In the genomic region with DNA sequence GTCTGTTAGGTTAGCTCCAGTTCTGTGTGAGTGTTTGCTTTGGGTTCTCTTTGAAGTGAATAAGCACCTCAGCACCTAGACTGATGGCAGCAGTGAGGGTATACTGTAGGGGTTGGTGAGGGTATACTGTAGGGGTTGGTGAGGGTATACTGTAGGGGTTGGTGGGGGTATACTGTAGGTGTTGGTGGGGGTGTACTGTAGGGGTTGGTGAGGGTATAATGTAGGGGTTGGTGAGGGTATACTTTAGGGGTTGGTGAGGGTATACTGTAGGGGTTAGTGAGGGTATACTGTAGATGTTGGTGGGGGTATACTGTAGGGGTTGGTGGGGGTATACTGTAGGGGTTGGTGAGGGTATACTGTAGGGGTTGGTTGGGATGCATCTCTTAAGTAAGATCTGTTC, we compare ENCODE assay signal across 20 mouse cellular contexts.
DNase-seq lines count a peak whose midpoint lies in the region; ATAC-seq and TF ChIP-seq lines count a peak whose summit lies in the region.
"Had no signal": no experiment of that assay in that cellular context is flagged by ENCODE, and none has a peak within 500 bp of the region (broad histone marks: within the 10 kb centered on the region; RNA-seq: fewer than 3 reads in every experiment).

No protein-coding gene starts in this region.

- H3K9me3 ChIP-seq in forebrain, embryonic 16.5 days (ENCODE audit: control insufficient read depth, low read length), result no peaks in the 10 kb centered on the region
- no peaks in the 10 kb centered on the region for H3K9me3 ChIP-seq in forebrain, postnatal 0 days (ENCODE audit: low read length)
- H3K9me3 ChIP-seq in hindbrain, embryonic 14.5 days (ENCODE audit: control insufficient read depth, low read length), result no peaks in the 10 kb centered on the region
- no peaks in the 10 kb centered on the region for H3K9me3 ChIP-seq in hindbrain, embryonic 12.5 days (replicated peaks)
- no peaks in the 10 kb centered on the region for H3K9me3 ChIP-seq in midbrain, embryonic 16.5 days (replicated peaks; ENCODE audit: control insufficient read depth, low read length, poor library complexity, severe bottlenecking)
- no peaks in the 10 kb centered on the region for H3K9me3 ChIP-seq in midbrain, embryonic 14.5 days (ENCODE audit: control insufficient read depth, low read length)
- H3K9me3 ChIP-seq: embryonic facial prominence, embryonic 13.5 days; forebrain, embryonic 12.5 days; heart, embryonic 12.5 days; hindbrain, embryonic 10.5 days; intestine, embryonic 15.5 days had no signal

- no peak for TF ChIP-seq CTCF in forebrain, postnatal 0 days (IDR thresholded peaks at IDR 0.05; ENCODE audit: low read depth)

- H3K4me2 ChIP-seq in forebrain, embryonic 16.5 days (ENCODE audit: low read length), result no peak overlapping the region
- H3K4me2 ChIP-seq in forebrain, postnatal 0 days (ENCODE audit: low read depth), result no peak overlapping the region
- H3K4me2 ChIP-seq in hindbrain, embryonic 14.5 days (replicated peaks), result no peak overlapping the region
- no peak overlapping the region for H3K4me2 ChIP-seq in hindbrain, embryonic 12.5 days (replicated peaks)
- no peak overlapping the region for H3K4me2 ChIP-seq in midbrain, embryonic 16.5 days (ENCODE audit: low read length)
- H3K4me2 ChIP-seq in midbrain, embryonic 14.5 days (ENCODE audit: low read length), result no peak overlapping the region
- H3K4me2 ChIP-seq: embryonic facial prominence, embryonic 13.5 days; forebrain, embryonic 12.5 days; heart, embryonic 12.5 days; intestine, embryonic 15.5 days had no signal

- no peaks in the 10 kb centered on the region for H3K27me3 ChIP-seq in forebrain, embryonic 16.5 days (replicated peaks; ENCODE audit: control insufficient read depth, insufficient read depth, low read length)
- H3K27me3 ChIP-seq in forebrain, postnatal 0 days (ENCODE audit: insufficient read depth, low read length), result no peaks in the 10 kb centered on the region
- H3K27me3 ChIP-seq in hindbrain, embryonic 14.5 days (ENCODE audit: control insufficient read depth, insufficient read depth, low read length), result no peaks in the 10 kb centered on the region
- no peaks in the 10 kb centered on the region for H3K27me3 ChIP-seq in hindbrain, embryonic 12.5 days
- no peaks in the 10 kb centered on the region for H3K27me3 ChIP-seq in midbrain, embryonic 16.5 days (ENCODE audit: control insufficient read depth, insufficient read depth, low read depth, low read length)
- no peaks in the 10 kb centered on the region for H3K27me3 ChIP-seq in midbrain, embryonic 14.5 days (ENCODE audit: control insufficient read depth, insufficient read depth, low read length)
- H3K27me3 ChIP-seq: CH12.LX; embryonic facial prominence, embryonic 13.5 days; forebrain, embryonic 12.5 days; heart, embryonic 12.5 days; intestine, embryonic 15.5 days; Patski had no signal

- no peaks in the 10 kb centered on the region for H3K36me3 ChIP-seq in forebrain, embryonic 16.5 days (ENCODE audit: control insufficient read depth, insufficient read depth)
- H3K36me3 ChIP-seq in forebrain, postnatal 0 days (ENCODE audit: insufficient read depth), result no peaks in the 10 kb centered on the region
- no peaks in the 10 kb centered on the region for H3K36me3 ChIP-seq in hindbrain, embryonic 14.5 days (replicated peaks; ENCODE audit: control insufficient read depth, insufficient read depth)
- H3K36me3 ChIP-seq in hindbrain, embryonic 12.5 days, result no peaks in the 10 kb centered on the region
- H3K36me3 ChIP-seq in midbrain, embryonic 16.5 days (ENCODE audit: control insufficient read depth, insufficient read depth, low read length), result no peaks in the 10 kb centered on the region
- no peaks in the 10 kb centered on the region for H3K36me3 ChIP-seq in midbrain, embryonic 14.5 days (ENCODE audit: control insufficient read depth, insufficient read depth, low read length)
- H3K36me3 ChIP-seq: embryonic facial prominence, embryonic 13.5 days; forebrain, embryonic 12.5 days; heart, embryonic 12.5 days; hindbrain, embryonic 10.5 days; intestine, embryonic 15.5 days had no signal

- H3K9ac ChIP-seq in forebrain, embryonic 16.5 days (replicated peaks; ENCODE audit: low read depth, low read length), result no peak overlapping the region
- no peak overlapping the region for H3K9ac ChIP-seq in forebrain, postnatal 0 days
- H3K9ac ChIP-seq in hindbrain, embryonic 14.5 days, result no peak overlapping the region
- H3K9ac ChIP-seq in hindbrain, embryonic 12.5 days, result no peak overlapping the region
- no peak overlapping the region for H3K9ac ChIP-seq in midbrain, embryonic 16.5 days (ENCODE audit: low read depth, low read length)
- H3K9ac ChIP-seq in midbrain, embryonic 14.5 days (replicated peaks; ENCODE audit: low read length), result no peak overlapping the region
- H3K9ac ChIP-seq: embryonic facial prominence, embryonic 13.5 days; forebrain, embryonic 12.5 days; heart, embryonic 12.5 days; intestine, embryonic 15.5 days had no signal

- peak; percentile 62; the same call in 1 of the 2 replicates for ATAC-seq in forebrain, embryonic 16.5 days
- ATAC-seq in forebrain, postnatal 0 days, result no peak
- ATAC-seq in hindbrain, embryonic 14.5 days (ENCODE audit: low FRiP score), result peak; percentile 53; the same call in 1 of the 2 replicates
- no peak for ATAC-seq in hindbrain, embryonic 12.5 days (ENCODE audit: low FRiP score)
- ATAC-seq in midbrain, embryonic 16.5 days, result 0 out of 2 replicates have a peak, but pooled peaks have one; percentile 54
- no peak for ATAC-seq in midbrain, embryonic 14.5 days (ENCODE audit: low FRiP score, low TSS enrichment)
- ATAC-seq in neutrophil, adult 5-6 weeks (ENCODE audit: extremely low read depth, insufficient number of reproducible peaks, low FRiP score, poor library complexity, severe bottlenecking), result 0 out of 2 replicates have a peak, but pooled peaks have one; percentile 6
- ATAC-seq: activated CD4-positive, CD25-positive, alpha-beta regulatory T cell, adult 4 months; intestine, embryonic 15.5 days; Patski had no signal

- no peaks in the 10 kb centered on the region; the same call in none of the 2 replicates for H3K4me1 ChIP-seq in forebrain, embryonic 16.5 days (replicated peaks; ENCODE audit: control insufficient read depth, insufficient read depth, low read length)
- H3K4me1 ChIP-seq in forebrain, postnatal 0 days (ENCODE audit: insufficient read depth), result no peaks in the 10 kb centered on the region
- no peaks in the 10 kb centered on the region for H3K4me1 ChIP-seq in hindbrain, embryonic 14.5 days (replicated peaks; ENCODE audit: control insufficient read depth, insufficient read depth, low read length)
- H3K4me1 ChIP-seq in hindbrain, embryonic 12.5 days, result no peaks in the 10 kb centered on the region
- no peaks in the 10 kb centered on the region for H3K4me1 ChIP-seq in midbrain, embryonic 16.5 days (ENCODE audit: control insufficient read depth, insufficient read depth, low read length)
- H3K4me1 ChIP-seq in midbrain, embryonic 14.5 days (ENCODE audit: control insufficient read depth, insufficient read depth, low read length), result no peaks in the 10 kb centered on the region
- H3K4me1 ChIP-seq: forebrain, embryonic 12.5 days; hindbrain, embryonic 10.5 days; intestine, embryonic 15.5 days had no signal

- DNase-seq in forebrain, postnatal 0 days, result no peak
- DNase-seq in hindbrain, embryonic 14.5 days (ENCODE audit: low spot score), result no peak
- DNase-seq in midbrain, embryonic 14.5 days, result no peak
- DNase-seq: adrenal gland, postnatal 14 days; cerebellum, adult 18-20 months; cerebellum, adult 9-11 months; gastrocnemius, postnatal 10 days; heart, adult 2 months had no signal

- no peak overlapping the region for H3K27ac ChIP-seq in forebrain, embryonic 16.5 days (ENCODE audit: low read length)
- no peak overlapping the region for H3K27ac ChIP-seq in forebrain, postnatal 0 days (ENCODE audit: low read depth, low read length)
- H3K27ac ChIP-seq in hindbrain, embryonic 14.5 days, result no peak overlapping the region
- no peak overlapping the region for H3K27ac ChIP-seq in hindbrain, embryonic 12.5 days
- no peak overlapping the region for H3K27ac ChIP-seq in midbrain, embryonic 16.5 days (ENCODE audit: low read length)
- no peak overlapping the region for H3K27ac ChIP-seq in midbrain, embryonic 14.5 days (replicated peaks; ENCODE audit: low read depth, low read length)
- H3K27ac ChIP-seq: embryonic facial prominence, embryonic 13.5 days; forebrain, embryonic 12.5 days; heart, adult 2 months; hindbrain, embryonic 10.5 days; intestine, embryonic 15.5 days had no signal

- H3K4me3 ChIP-seq in forebrain, embryonic 16.5 days (replicated peaks; ENCODE audit: low read length), result no peak overlapping the region
- H3K4me3 ChIP-seq in forebrain, postnatal 0 days (ENCODE audit: low read depth, low read length), result no peak overlapping the region
- no peak overlapping the region for H3K4me3 ChIP-seq in hindbrain, embryonic 14.5 days (replicated peaks; ENCODE audit: low read length)
- no peak overlapping the region for H3K4me3 ChIP-seq in hindbrain, embryonic 12.5 days
- H3K4me3 ChIP-seq in midbrain, embryonic 16.5 days (ENCODE audit: low read depth, low read length), result no peak overlapping the region
- no peak overlapping the region for H3K4me3 ChIP-seq in midbrain, embryonic 14.5 days (replicated peaks; ENCODE audit: low read depth, low read length)
- H3K4me3 ChIP-seq: embryonic facial prominence, embryonic 13.5 days; forebrain, embryonic 12.5 days; heart, adult 2 months; heart, embryonic 12.5 days; hindbrain, embryonic 10.5 days; intestine, embryonic 15.5 days had no signal

Comparison
In these comparisons a context has a peak if more than half of its experiments do, and no peak if none do; other contexts are left out.
1. ATAC-seq: peak in forebrain, embryonic 16.5 days (single experiment), hindbrain, embryonic 14.5 days (single experiment), midbrain, embryonic 16.5 days (single experiment) and neutrophil, adult 5-6 weeks (single experiment); none in forebrain, postnatal 0 days (single experiment), hindbrain, embryonic 12.5 days (single experiment) and midbrain, embryonic 14.5 days (single experiment).